8 mouse cellular contexts compared by ENCODE assay signal in genomic region chr10:58371279-58371842, GRCm38 (mm10). TPM values are rescaled to one million over a fixed set of nuclear protein-coding genes. Genes with fewer than 3 reads are reported as not detected.
DNase-seq lines count a peak whose midpoint lies in the region; ATAC-seq and TF ChIP-seq lines count a peak whose summit lies in the region.

No protein-coding gene starts in this region.

- no peaks in the 10 kb centered on the region for H3K36me3 ChIP-seq in midbrain, embryonic 10.5 days
- H3K36me3 ChIP-seq in midbrain, embryonic 14.5 days (ENCODE audit: control insufficient read depth, insufficient read depth, low read length) = no peaks in the 10 kb centered on the region
- no peaks in the 10 kb centered on the region for H3K36me3 ChIP-seq in embryonic facial prominence, embryonic 10.5 days (replicated peaks)
- H3K36me3 ChIP-seq in intestine, embryonic 14.5 days (ENCODE audit: control insufficient read depth, insufficient read depth, low read length) = no peaks in the 10 kb centered on the region
- no peaks in the 10 kb centered on the region for H3K36me3 ChIP-seq in lung, postnatal 0 days (ENCODE audit: insufficient read depth, low read length)
- no peaks in the 10 kb centered on the region for H3K36me3 ChIP-seq in thymus, adult 2 months (ENCODE audit: control insufficient read depth, insufficient read depth, low read length)

- H3K27me3 ChIP-seq in midbrain, embryonic 10.5 days (ENCODE audit: low read depth, poor library complexity, severe bottlenecking) = no peaks in the 10 kb centered on the region
- H3K27me3 ChIP-seq in midbrain, embryonic 14.5 days (ENCODE audit: control insufficient read depth, insufficient read depth, low read length) = no peaks in the 10 kb centered on the region
- H3K27me3 ChIP-seq in embryonic facial prominence, embryonic 10.5 days (replicated peaks; ENCODE audit: low read depth, poor library complexity, severe bottlenecking) = no peaks in the 10 kb centered on the region
- no peaks in the 10 kb centered on the region for H3K27me3 ChIP-seq in intestine, embryonic 14.5 days (replicated peaks; ENCODE audit: control insufficient read depth, insufficient read depth, low read length)
- no peaks in the 10 kb centered on the region for H3K27me3 ChIP-seq in lung, postnatal 0 days (replicated peaks; ENCODE audit: insufficient read depth, low read length)
- no peaks in the 10 kb centered on the region for H3K27me3 ChIP-seq in thymus, adult 2 months (ENCODE audit: control insufficient read depth, insufficient read depth, low read length)

- H3K4me2 ChIP-seq in midbrain, embryonic 14.5 days (ENCODE audit: low read length) = no peak overlapping the region
- H3K4me2 ChIP-seq in intestine, embryonic 14.5 days (ENCODE audit: low read length) = peak overlapping the region; percentile 31
- H3K4me2 ChIP-seq in lung, postnatal 0 days (replicated peaks; ENCODE audit: low read depth, low read length) = peak overlapping the region; percentile 49

- no peak for TF ChIP-seq CTCF in lung, postnatal 0 days (IDR thresholded peaks at IDR 0.05)
- no peak for TF ChIP-seq CTCF in thymus, adult 2 months (IDR thresholded peaks at IDR 0.05; ENCODE audit: borderline replicate concordance, control insufficient read depth, extremely low read depth, insufficient read depth, low read length, poor library complexity)

- H3K4me1 ChIP-seq in midbrain, embryonic 10.5 days = peaks cover 40% of the 10 kb centered on the region
- H3K4me1 ChIP-seq in midbrain, embryonic 14.5 days (ENCODE audit: control insufficient read depth, insufficient read depth, low read length) = peaks cover 9% of the 10 kb centered on the region
- H3K4me1 ChIP-seq in embryonic facial prominence, embryonic 10.5 days = peaks cover 37% of the 10 kb centered on the region
- peaks cover 35% of the 10 kb centered on the region for H3K4me1 ChIP-seq in intestine, embryonic 14.5 days (replicated peaks; ENCODE audit: control insufficient read depth, insufficient read depth, low read length)
- peaks cover 36% of the 10 kb centered on the region for H3K4me1 ChIP-seq in lung, postnatal 0 days (ENCODE audit: insufficient read depth, low read depth, low read length)
- peaks cover 10% of the 10 kb centered on the region for H3K4me1 ChIP-seq in thymus, adult 2 months (replicated peaks; ENCODE audit: control insufficient read depth, insufficient read depth, low read length)

- TF ChIP-seq EP300 in lung, postnatal 0 days (IDR thresholded peaks at IDR 0.05) = no peak

- no peaks in the 10 kb centered on the region for H3K9me3 ChIP-seq in midbrain, embryonic 10.5 days (replicated peaks)
- H3K9me3 ChIP-seq in midbrain, embryonic 14.5 days (ENCODE audit: control insufficient read depth, low read length) = no peaks in the 10 kb centered on the region
- H3K9me3 ChIP-seq in embryonic facial prominence, embryonic 10.5 days = no peaks in the 10 kb centered on the region
- H3K9me3 ChIP-seq in intestine, embryonic 14.5 days (ENCODE audit: control insufficient read depth, low read length) = no peaks in the 10 kb centered on the region
- no peaks in the 10 kb centered on the region for H3K9me3 ChIP-seq in lung, postnatal 0 days (ENCODE audit: low read length)

- no peak for TF ChIP-seq POLR2A in thymus, adult 2 months (IDR thresholded peaks at IDR 0.05; ENCODE audit: control insufficient read depth, extremely low read depth, insufficient read depth, low read length, poor library complexity)

- no peak for ATAC-seq in midbrain, embryonic 14.5 days (ENCODE audit: low FRiP score, low TSS enrichment)
- peak; percentile 80; the same call in 1 of the 2 replicates for ATAC-seq in intestine, embryonic 14.5 days (replicated peaks; ENCODE audit: low FRiP score, low TSS enrichment, low read depth)
- ATAC-seq in lung, postnatal 0 days = peak; percentile 63

- WGBS in midbrain, embryonic 10.5 days = 47% methylated on average over 14 of the region's 14 CpGs
- 50% methylated on average over 14 of the region's 14 CpGs for WGBS in midbrain, embryonic 14.5 days
- WGBS in embryonic facial prominence, embryonic 10.5 days = 29% methylated on average over 14 of the region's 14 CpGs
- WGBS in intestine, embryonic 14.5 days = 34% methylated on average over 14 of the region's 14 CpGs
- WGBS in lung, postnatal 0 days = 25% methylated on average over 14 of the region's 14 CpGs
- under 1% methylated on average over 14 of the region's 14 CpGs for WGBS in thymus, adult 2 months

- H3K4me3 ChIP-seq in midbrain, embryonic 10.5 days = peak overlapping the region; percentile 5; the same call in 1 of the 2 replicates
- no peak overlapping the region for H3K4me3 ChIP-seq in midbrain, embryonic 14.5 days (replicated peaks; ENCODE audit: low read depth, low read length)
- peak overlapping the region; percentile 39 for H3K4me3 ChIP-seq in embryonic facial prominence, embryonic 10.5 days
- H3K4me3 ChIP-seq in intestine, embryonic 14.5 days (ENCODE audit: low read depth, low read length) = no peak overlapping the region; the same call in 1 of the 2 replicates
- H3K4me3 ChIP-seq in lung, postnatal 0 days (ENCODE audit: low read depth, low read length) = peak overlapping the region; percentile 15
- peak overlapping the region; percentile 59 for H3K4me3 ChIP-seq in thymus, adult 2 months (ENCODE audit: control insufficient read depth, insufficient read depth, low read length)

- H3K27ac ChIP-seq in midbrain, embryonic 10.5 days (replicated peaks) = peak overlapping the region; percentile 6
- H3K27ac ChIP-seq in midbrain, embryonic 14.5 days (replicated peaks; ENCODE audit: low read depth, low read length) = no peak overlapping the region
- H3K27ac ChIP-seq in embryonic facial prominence, embryonic 10.5 days (replicated peaks) = peak overlapping the region; percentile 68
- peak overlapping the region; percentile 75 for H3K27ac ChIP-seq in intestine, embryonic 14.5 days (ENCODE audit: low read depth)
- H3K27ac ChIP-seq in lung, postnatal 0 days (ENCODE audit: low read length) = peak overlapping the region; percentile 90
- H3K27ac ChIP-seq in thymus, adult 2 months (ENCODE audit: control insufficient read depth, insufficient read depth, low read length) = peak overlapping the region; percentile 79

- no peak overlapping the region for H3K9ac ChIP-seq in midbrain, embryonic 14.5 days (replicated peaks; ENCODE audit: low read length)
- H3K9ac ChIP-seq in intestine, embryonic 14.5 days (ENCODE audit: low read length) = no peak overlapping the region
- peak overlapping the region; percentile 29; the same call in 1 of the 2 replicates for H3K9ac ChIP-seq in lung, postnatal 0 days (replicated peaks; ENCODE audit: low read depth)

- DNase-seq in midbrain, embryonic 10.5 days (ENCODE audit: low spot score) = no peak
- no peak for DNase-seq in midbrain, embryonic 14.5 days
- peak; percentile 47 for DNase-seq in embryonic facial prominence, embryonic 10.5 days (ENCODE audit: low spot score)
- DNase-seq in intestine, embryonic 14.5 days (ENCODE audit: low spot score) = peak; percentile 60
- DNase-seq in lung, postnatal 0 days (ENCODE audit: low spot score) = peak; percentile 68
- peak; percentile 35 for DNase-seq in thymus, adult 2 months
- no peak for DNase-seq in Muller cell, postnatal 12 days (ENCODE audit: inconsistent ontology term)
- DNase-seq in left cerebral cortex, adult 9 months (ENCODE audit: low spot score in 2 of 2) = no peak

RNA-seq across cellular contexts. Expression of gene Lims1, which starts 48.1 kb away (rescaled TPM):
- 109 and 111 TPM in 2 replicates for polyA plus RNA-seq in midbrain, embryonic 10.5 days (2016; fragmentation: Nextera tagmentation; extraction: Ambion mirVana)
- 47.7 and 54.1 TPM in 2 replicates for polyA plus RNA-seq in midbrain, embryonic 14.5 days (2014; fragmentation: Nextera tagmentation; extraction: Ambion mirVana)
- polyA plus RNA-seq in embryonic facial prominence, embryonic 10.5 days (2016; fragmentation: Nextera tagmentation; extraction: Ambion mirVana) = 107 and 108 TPM in 2 replicates
- polyA plus RNA-seq in intestine, embryonic 14.5 days (2014; fragmentation: Nextera tagmentation; extraction: Ambion mirVana) = 134 and 156 TPM in 2 replicates
- 314 and 322 TPM in 2 replicates for polyA plus RNA-seq in lung, postnatal 0 days (2015; fragmentation: Nextera tagmentation; extraction: Ambion mirVana)
- polyA plus RNA-seq in thymus, adult 2 months (2012; rRNA removed) = 30.1 and 38.8 TPM in 2 replicates

Comparison
In these comparisons a context has a peak if more than half of its experiments do, and no peak if none do; other contexts are left out.
1. H3K4me3 ChIP-seq: peak in midbrain, embryonic 10.5 days (single experiment), embryonic facial prominence, embryonic 10.5 days (single experiment), lung, postnatal 0 days (single experiment) and thymus, adult 2 months (single experiment); none in midbrain, embryonic 14.5 days (single experiment) and intestine, embryonic 14.5 days (single experiment).
2. DNase-seq: peak in embryonic facial prominence, embryonic 10.5 days (single experiment), intestine, embryonic 14.5 days (single experiment), lung, postnatal 0 days (single experiment) and thymus, adult 2 months (single experiment); none in midbrain, embryonic 10.5 days (single experiment), midbrain, embryonic 14.5 days (single experiment), Muller cell, postnatal 12 days (single experiment) and left cerebral cortex, adult 9 months (0 of 2).